Mouse (Mus musculus) erythroid progenitor cell, adult 5-6 weeks (primary cell): Measurements from ENCODE around the gene Acot13. TPM values are rescaled to one million over a fixed set of nuclear protein-coding genes. Genes with fewer than 3 reads are reported as not detected.
A peak's percentile ranks its signal among the peaks of the same experiment; 100 is the strongest.

ENCODE experiments used
- ATAC-seq: replicated peaks from 2 replicates; pipeline ENCODE4 v1.8.0; 2016; ENCODE audit warnings: moderate number of reproducible peaks, mild to moderate bottlenecking, moderate TSS enrichment, inconsistent platforms; ENCODE audit not compliant: poor library complexity, low FRiP score, severe bottlenecking
- total RNA-seq, 2 experiments: library from RNA; stranded (forward) in 1 of 2; stranded (reverse) in 1 of 2; fragments of 150-400 nt in 1 of 2; fragments of 186-747, 209-891 nt in 1 of 2; gene quantifications; 2 replicates each; pipeline versions ENCODE4 v1.2.3 to v1.2.4; 2015 to 2017; ENCODE audit warnings: low replicate concordance in 2 of 2

Acot13 gene
- total RNA-seq, 2 experiments from 2014 or later = 18.0 to 26.2 TPM

DNA sequence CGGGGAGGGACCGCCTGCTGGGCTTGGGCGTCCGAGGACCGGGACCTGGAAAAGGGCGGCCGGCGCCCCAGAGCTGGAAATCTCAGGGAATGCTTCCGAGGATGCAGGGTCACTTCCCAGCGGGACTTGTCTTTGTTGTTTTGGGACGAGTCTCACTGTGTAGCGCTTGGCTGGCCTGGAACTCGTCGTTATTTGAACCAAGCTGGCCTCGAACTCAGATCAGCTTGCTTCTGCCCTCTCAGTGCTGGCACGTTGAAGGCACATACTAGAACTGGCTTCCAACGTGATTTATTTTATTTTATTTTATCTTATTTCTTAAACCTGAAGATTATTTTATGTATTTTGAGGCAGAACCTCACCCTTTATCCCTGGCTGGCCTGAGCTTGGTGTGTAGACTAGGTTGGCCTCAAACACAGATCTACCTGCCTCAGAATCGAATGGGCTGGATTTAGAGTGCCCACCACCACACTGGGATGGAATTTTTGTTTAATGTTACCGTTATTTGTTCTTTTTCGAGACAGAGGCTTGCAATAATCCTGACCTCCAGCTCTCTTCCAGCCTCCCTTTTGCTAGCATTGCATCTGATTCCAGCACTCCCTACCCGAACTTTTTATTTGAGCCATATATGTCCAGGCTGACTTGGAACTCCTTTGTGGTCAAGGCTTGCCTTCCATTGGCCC, 931 bp upstream of the Acot13 start:
- no peak for ATAC-seq

- ATAC-seq = peak; percentile 58
Observed at GRCm38 (mm10) chr13:24830756-24831352, 486 bp downstream of the Acot13 start.

- no peak for ATAC-seq
Observed at GRCm38 (mm10) chr13:24826116-24826515, 5.2 kb downstream of the Acot13 start.

DNA sequence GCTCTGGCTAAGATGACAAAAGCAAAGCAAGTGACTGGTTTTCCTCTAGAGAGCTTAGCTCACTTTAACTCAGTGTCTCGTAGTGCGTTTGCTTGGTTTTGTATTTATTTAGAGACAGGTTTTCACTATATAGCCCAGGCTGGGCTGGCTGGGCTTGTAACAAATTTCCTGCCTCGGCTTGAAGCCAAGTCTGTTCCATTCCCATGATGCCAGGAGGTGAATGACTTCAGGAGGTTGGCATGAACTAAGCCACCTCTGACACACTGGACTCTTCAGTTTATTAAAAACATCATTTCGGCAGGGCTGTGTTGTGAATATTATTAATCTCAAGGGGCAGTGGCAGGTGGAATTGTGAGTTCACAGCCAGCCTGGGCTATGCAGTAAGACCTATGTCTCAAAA, 5.8 kb downstream of the Acot13 start:
- no peak for ATAC-seq

DNA sequence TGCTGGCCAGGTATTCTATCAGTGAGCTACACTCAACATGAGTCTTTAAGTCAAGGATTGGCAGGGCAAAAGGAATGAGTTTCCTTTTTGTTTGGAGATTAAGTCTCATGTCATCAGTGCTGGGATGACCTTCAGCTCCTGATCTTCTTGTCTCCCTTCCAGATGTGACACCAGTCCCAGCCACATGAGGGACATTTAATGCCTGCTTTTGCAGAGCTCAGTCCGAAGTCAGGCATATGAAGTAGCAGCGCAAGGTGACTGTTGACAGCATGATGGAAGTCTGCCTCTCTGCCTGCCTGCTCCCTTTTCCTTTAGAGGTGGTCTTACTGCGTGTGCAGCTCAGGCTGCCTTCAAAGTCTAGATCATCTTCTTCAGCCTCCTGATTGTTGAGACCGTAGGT, 6.7 kb downstream of the Acot13 start:
- ATAC-seq = no peak

GRCm38 (mm10) chr13:24822663-24823343, 8.5 kb downstream of the Acot13 start:
- no peak for ATAC-seq

DNA sequence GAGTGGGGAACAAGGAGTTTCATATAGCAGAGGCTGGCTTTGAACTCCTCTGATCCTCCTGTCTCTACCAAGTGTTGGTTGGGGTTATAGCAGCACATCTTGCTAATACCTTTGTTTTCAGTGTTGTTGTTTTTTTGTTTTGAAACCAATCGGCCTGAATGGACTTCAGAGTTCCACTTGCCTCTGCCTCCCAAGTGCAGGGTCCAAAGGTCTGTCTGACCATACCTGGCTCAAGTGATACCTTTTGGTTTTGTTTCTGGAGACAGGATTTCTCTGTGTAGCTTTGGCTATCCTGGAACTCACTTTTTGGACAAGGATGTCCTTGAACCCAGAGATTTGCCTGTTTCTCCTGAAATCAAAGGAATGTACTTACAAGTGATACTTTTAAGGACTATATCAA, 11.4 kb downstream of the Acot13 start:
- no peak for ATAC-seq

DNA sequence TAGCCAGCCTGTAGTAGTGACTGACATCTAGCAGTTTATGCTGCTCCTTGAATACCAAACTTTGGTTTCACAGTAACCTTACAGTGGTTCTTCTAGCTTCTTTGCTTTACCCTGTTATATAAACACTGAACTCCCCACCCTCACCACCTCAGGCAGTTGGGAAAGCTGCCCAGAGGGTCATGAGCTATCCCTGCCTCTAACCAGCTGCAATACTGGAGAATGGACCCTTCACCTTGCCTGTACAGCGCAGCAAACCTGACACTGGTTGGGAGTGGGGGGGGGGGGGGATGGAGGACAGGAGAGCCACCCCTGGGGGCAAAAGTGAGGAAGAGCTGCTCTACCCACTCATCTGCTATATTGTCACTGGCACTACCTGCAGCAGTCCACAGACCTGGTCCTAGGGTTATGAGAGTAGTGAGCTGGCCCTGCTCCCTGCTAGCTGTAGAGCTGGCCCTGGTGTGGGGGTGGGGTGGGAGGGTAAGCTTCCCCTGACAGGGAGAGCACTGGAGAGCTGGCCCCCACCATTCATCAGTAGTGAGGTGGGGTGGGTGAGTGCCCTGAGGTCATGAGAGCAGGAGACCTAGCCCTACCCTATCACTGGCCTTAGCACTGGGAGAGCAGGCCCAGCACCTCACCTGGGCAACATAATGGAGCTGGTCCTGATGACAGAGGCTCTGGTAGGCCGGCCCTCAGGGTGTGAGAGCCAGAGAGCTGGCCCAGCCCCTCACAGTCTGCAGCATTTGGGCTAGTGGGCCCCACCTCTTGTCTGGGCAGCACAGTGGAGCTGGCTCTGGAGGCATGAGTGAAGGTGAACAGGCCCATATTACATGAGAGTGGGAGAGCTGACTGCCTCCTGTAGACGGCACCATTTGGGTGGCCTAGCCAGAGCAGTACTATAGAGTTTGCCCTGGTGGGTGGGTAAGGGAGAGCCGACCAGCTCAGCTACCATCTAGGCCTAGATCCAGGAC, 14.9 kb downstream of the Acot13 start:
- ATAC-seq = peak; percentile 48; the same call in 1 of the 2 replicates

- ATAC-seq = no peak
Observed at GRCm38 (mm10) chr13:24814616-24815015, 16.7 kb downstream of the Acot13 start.

DNA sequence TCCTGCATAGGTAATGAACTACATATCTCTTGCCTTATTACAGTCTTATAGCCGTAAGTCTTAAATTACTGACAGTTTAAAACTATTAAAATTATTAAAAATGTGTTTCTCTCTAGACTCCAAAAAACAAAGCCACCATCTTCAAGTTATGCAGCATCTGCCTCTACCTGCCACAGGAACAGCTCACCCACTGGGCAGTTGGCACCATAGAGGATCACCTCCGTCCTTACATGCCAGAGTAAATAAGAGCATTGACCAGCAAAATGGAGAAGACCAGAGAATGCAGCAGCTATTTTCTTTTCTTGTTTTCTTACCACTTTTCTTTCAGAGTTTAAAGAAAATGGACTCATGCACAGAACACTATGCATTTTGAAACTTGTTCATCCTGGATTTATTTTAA, 18.8 kb downstream of the Acot13 start:
- ATAC-seq = no peak

GRCm38 (mm10) chr13:24806079-24806478, 25.3 kb downstream of the Acot13 start:
- no peak for ATAC-seq

DNA sequence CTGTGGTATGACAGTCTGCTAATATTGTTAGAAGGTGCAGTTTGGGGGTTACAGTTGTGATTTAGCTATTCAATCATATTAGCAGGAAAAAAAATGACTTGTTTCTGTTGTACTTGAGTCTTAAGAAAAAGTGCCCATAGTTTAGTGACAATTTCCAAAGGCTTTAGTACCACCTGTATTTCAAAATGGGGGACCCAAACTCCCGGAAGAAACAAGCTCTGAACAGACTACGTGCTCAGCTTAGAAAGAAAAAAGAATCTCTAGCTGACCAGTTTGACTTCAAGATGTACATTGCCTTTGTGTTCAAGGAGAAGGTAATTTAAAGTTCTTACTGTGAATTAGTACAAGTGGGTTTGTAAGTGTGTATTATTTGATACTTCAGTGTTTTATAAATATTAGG, 28.1 kb downstream of the Acot13 start:
- no peak for ATAC-seq

DNA sequence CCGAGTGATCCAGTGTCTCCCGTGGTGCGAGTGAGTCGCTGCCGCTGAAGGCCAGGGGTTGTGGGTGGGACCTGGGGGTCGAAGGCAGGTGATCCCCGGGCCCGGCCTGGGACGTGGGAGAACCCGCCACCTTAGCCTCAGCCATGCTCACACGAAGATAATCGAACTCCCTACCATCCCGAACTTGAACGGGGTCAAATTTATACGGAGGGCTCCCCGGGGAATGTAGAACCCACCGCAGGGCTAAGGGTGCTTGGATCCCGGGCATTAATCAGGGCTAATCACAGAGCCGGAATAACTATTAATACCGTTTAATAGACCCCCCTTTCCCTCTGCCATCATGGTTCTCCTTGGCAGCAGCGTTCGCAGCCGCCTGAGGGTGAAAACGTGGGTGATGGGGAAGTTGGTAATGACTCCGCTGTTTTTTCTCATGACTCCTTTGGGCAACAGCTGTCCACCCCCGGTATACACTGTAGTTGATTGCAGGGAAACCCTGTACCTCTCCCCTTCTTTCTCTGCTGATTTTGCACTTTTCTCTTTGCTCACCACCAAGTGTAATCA, 29.1 kb downstream of the Acot13 start:
- ATAC-seq = peak; percentile 50

GRCm38 (mm10) chr13:24801308-24801921, 29.9 kb downstream of the Acot13 start, which contains the start of gene BC005537:
BC005537 (plus strand) TSS chr13:24801657.
- ATAC-seq = peak; percentile 2; the same call in 1 of the 2 replicates

DNA sequence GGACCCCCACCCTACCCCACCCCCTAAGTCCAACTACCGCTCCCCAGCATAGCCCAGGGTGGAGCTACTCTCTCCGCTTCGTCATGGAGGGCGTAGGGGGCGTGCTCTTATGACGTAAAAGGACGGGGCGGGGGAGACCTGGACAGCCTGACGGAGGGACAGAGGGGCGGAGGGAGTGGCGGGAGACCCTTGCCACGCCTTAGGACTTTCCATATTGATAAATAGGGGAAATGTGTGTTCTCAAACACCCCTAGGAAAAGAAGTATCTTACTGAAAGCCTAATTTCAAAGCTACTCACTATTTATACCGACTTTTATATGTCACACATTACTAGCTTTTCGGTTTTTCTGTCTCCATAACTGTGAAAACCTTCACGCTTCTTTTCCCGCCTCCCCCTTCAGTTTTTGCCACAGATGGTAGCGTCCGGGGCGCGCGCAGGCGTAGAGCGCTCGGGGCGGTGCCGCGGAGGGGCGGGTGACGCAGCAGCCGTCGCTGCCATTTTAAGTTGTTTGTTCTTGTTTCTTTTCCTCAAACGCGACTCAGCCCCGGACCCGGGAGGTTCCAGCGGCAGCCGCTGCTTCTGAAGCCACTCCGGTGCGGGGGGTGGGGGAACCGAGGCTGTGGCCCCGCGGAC, 30.5 kb downstream of the Acot13 start:
- peak; percentile 88 for ATAC-seq

- ATAC-seq = peak; percentile 60
Observed at GRCm38 (mm10) chr13:24799925-24800673, 31.2 kb downstream of the Acot13 start.

DNA sequence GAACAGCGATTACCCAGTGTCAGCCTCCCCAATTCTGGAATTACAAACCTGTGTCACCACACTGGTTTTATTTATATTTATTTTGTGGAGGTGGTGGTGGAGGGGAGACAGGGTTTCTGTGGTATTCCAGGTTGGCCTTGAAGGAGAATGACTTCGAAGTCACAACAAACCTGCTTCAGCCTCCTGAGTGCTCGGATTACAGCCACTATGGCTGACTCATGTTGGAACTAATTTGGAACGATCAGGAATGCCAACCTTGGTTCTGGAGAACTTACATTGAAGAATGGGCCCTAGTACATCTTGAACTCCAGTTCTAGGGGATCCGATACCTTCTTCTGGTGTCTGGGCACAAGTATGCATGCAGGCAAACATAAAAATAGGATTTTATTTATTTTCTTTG, 32.0 kb downstream of the Acot13 start:
- no peak for ATAC-seq

DNA sequence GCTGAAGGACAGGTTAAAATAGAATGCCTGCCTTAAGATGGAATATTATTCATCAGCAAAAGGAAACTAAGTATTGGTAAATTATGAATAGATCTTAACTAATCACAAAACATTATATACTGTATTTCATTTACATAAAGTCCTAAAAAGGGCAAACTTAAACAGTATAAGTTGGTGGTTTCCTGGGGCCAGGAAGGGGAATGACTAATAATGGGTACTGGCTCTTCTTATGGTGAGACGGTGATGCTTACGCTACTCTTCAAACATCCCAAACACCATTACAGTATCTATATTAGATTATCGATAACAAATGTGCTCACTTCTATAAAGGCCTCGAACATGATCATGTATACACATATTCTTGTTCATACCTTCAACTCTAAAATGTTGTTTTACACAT, 32.7 kb downstream of the Acot13 start:
- ATAC-seq = no peak
